13 mouse cellular contexts compared by ENCODE assay signal in genomic region chr9:110530650-110531049, GRCm38 (mm10). TPM values are rescaled to one million over a fixed set of nuclear protein-coding genes. Genes with fewer than 3 reads are reported as not detected.
A peak's percentile ranks its signal among the peaks of the same experiment; 100 is the strongest.
DNase-seq lines count a peak whose midpoint lies in the region; ATAC-seq and TF ChIP-seq lines count a peak whose summit lies in the region.
"Had no signal": no experiment of that assay in that cellular context is flagged by ENCODE, and none has a peak within 500 bp of the region (broad histone marks: within the 10 kb centered on the region; RNA-seq: fewer than 3 reads in every experiment).

No protein-coding gene starts in this region.

- H3K4me1 ChIP-seq in heart, embryonic 15.5 days (replicated peaks): peaks cover 27% of the 10 kb centered on the region
- peaks cover 25% of the 10 kb centered on the region for H3K4me1 ChIP-seq in limb, embryonic 10.5 days
- peaks cover 21% of the 10 kb centered on the region for H3K4me1 ChIP-seq in stomach, embryonic 15.5 days
- H3K4me1 ChIP-seq in cerebellum, adult 2 months (ENCODE audit: control insufficient read depth, insufficient read depth, low read length): no peaks in the 10 kb centered on the region; the same call in 1 of the 2 replicates

- TF ChIP-seq CTCF in cerebellum, adult 2 months (IDR thresholded peaks at IDR 0.05; ENCODE audit: borderline replicate concordance, insufficient read depth, low read depth, low read length): no peak

- no peak for ATAC-seq in heart, embryonic 15.5 days (replicated peaks; ENCODE audit: insufficient number of reproducible peaks, insufficient read depth, low FRiP score, low read depth)
- ATAC-seq in stomach, embryonic 15.5 days (ENCODE audit: insufficient read depth, low FRiP score, low read depth): no peak

- DNase-seq in heart, postnatal 10 days: no peak
- peak; percentile 28 to 45 for DNase-seq in spleen, postnatal 36 days (ENCODE audit: low spot score in 2 of 2)
- no peak for DNase-seq in spleen, adult 12 weeks (ENCODE audit: low spot score)
- no peak for DNase-seq in limb, embryonic 10.5 days (ENCODE audit: low spot score)
- no peak for DNase-seq in cerebellum, adult 2 months
- no peak for DNase-seq in layer of hippocampus, postnatal 10 days (ENCODE audit: low spot score in 2 of 2)
- DNase-seq: cerebellum, postnatal 14 days; heart, postnatal 4 days; kidney, postnatal 36 days; right cerebral cortex, postnatal 14 days; thymus, postnatal 4 days had no signal

- TF ChIP-seq POLR2A in cerebellum, adult 2 months (IDR thresholded peaks at IDR 0.05; ENCODE audit: borderline replicate concordance, insufficient read depth, low read length): no peak

- peak overlapping the region; percentile 100; the same call in 1 of the 2 replicates for H3K27ac ChIP-seq in heart, embryonic 15.5 days
- H3K27ac ChIP-seq in limb, embryonic 10.5 days: no peak overlapping the region
- peak overlapping the region; percentile 40; the same call in 1 of the 2 replicates for H3K27ac ChIP-seq in stomach, embryonic 15.5 days
- no peak overlapping the region for H3K27ac ChIP-seq in cerebellum, adult 2 months (ENCODE audit: insufficient read depth, low read length)

- peak overlapping the region; percentile 74; the same call in 1 of the 2 replicates for H3K4me2 ChIP-seq in heart, embryonic 15.5 days
- no peak overlapping the region for H3K4me2 ChIP-seq in stomach, embryonic 15.5 days

- H3K36me3 ChIP-seq in heart, embryonic 15.5 days: no peaks in the 10 kb centered on the region; the same call in 1 of the 2 replicates
- peaks cover 9% of the 10 kb centered on the region; the same call in 1 of the 2 replicates for H3K36me3 ChIP-seq in limb, embryonic 10.5 days
- H3K36me3 ChIP-seq in stomach, embryonic 15.5 days: no peaks in the 10 kb centered on the region

- H3K27me3 ChIP-seq in heart, embryonic 15.5 days: no peaks in the 10 kb centered on the region
- no peaks in the 10 kb centered on the region for H3K27me3 ChIP-seq in limb, embryonic 10.5 days (ENCODE audit: low read depth, poor library complexity, severe bottlenecking)
- H3K27me3 ChIP-seq in stomach, embryonic 15.5 days (replicated peaks): no peaks in the 10 kb centered on the region
- H3K27me3 ChIP-seq in cerebellum, adult 2 months (ENCODE audit: control insufficient read depth, insufficient read depth, low read length): no peaks in the 10 kb centered on the region

- 67% methylated on average over 3 of the region's 3 CpGs for WGBS in heart, embryonic 15.5 days
- 79% methylated on average over 3 of the region's 3 CpGs for WGBS in limb, embryonic 10.5 days
- 68% methylated on average over 3 of the region's 3 CpGs for whole genome bisulfite sequencing in stomach, embryonic 15.5 days
- WGBS in cerebellum, adult 2 months: 77% methylated on average over 3 of the region's 3 CpGs

- H3K9ac ChIP-seq in heart, embryonic 15.5 days: no peak overlapping the region
- no peak overlapping the region for H3K9ac ChIP-seq in stomach, embryonic 15.5 days

- intact Hi-C loops in heart, postnatal 10 days (cut with DNase I): loop anchor here (5.0 kb wide), 1 partner anchor 83 kb away; no protein-coding TSS in a partner anchor

- H3K4me3 ChIP-seq in heart, embryonic 15.5 days: no peak overlapping the region
- peak overlapping the region; percentile 99; the same call in 1 of the 2 replicates for H3K4me3 ChIP-seq in limb, embryonic 10.5 days
- H3K4me3 ChIP-seq in stomach, embryonic 15.5 days (replicated peaks): no peak overlapping the region
- no peak overlapping the region for H3K4me3 ChIP-seq in cerebellum, adult 2 months (replicated peaks; ENCODE audit: insufficient read depth, low read depth, low read length)

- H3K9me3 ChIP-seq in heart, embryonic 15.5 days (replicated peaks): no peaks in the 10 kb centered on the region
- H3K9me3 ChIP-seq in limb, embryonic 10.5 days (replicated peaks): no peaks in the 10 kb centered on the region
- H3K9me3 ChIP-seq in stomach, embryonic 15.5 days: no peaks in the 10 kb centered on the region

RNA-seq across cellular contexts. Expression of gene Setd2, which starts 1.7 kb away (rescaled TPM):
- polyA plus RNA-seq in heart, embryonic 15.5 days (2015; fragmentation: Nextera tagmentation; extraction: Ambion mirVana): 19.7 and 20.8 TPM in 2 replicates
- 10 to 100 TPM; 61.5 to 61.6 TPM for total RNA-seq in heart, postnatal 10 days (2021)
- 36.4 and 42.5 TPM in 2 replicates for polyA plus RNA-seq in limb, embryonic 10.5 days (2016; fragmentation: Nextera tagmentation; extraction: Ambion mirVana)
- 31.1 and 31.9 TPM in 2 replicates for polyA plus RNA-seq in stomach, embryonic 15.5 days (2015; fragmentation: Nextera tagmentation; extraction: Ambion mirVana)
- 69.0 and 69.5 TPM in 2 replicates for polyA plus RNA-seq in cerebellum, adult 2 months (2012; rRNA removed)
- 10 to 100 TPM; 70.5 to 74.8 TPM for total RNA-seq in layer of hippocampus, postnatal 10 days (2021)

RNA-seq across cellular contexts. Expression of gene Kif9, which starts 53.9 kb away (rescaled TPM):
- polyA plus RNA-seq in heart, embryonic 15.5 days (2015; fragmentation: Nextera tagmentation; extraction: Ambion mirVana): 0.52 and 0.99 TPM in 2 replicates
- total RNA-seq in heart, postnatal 10 days (2021): under 1 TPM; 0.19 to 0.22 TPM
- 0.74 and 0.75 TPM in 2 replicates for polyA plus RNA-seq in limb, embryonic 10.5 days (2016; fragmentation: Nextera tagmentation; extraction: Ambion mirVana)
- 0.95 and 1.1 TPM in 2 replicates for polyA plus RNA-seq in stomach, embryonic 15.5 days (2015; fragmentation: Nextera tagmentation; extraction: Ambion mirVana)
- 2.2 and 2.3 TPM in 2 replicates for polyA plus RNA-seq in cerebellum, adult 2 months (2012; rRNA removed)
- 1 to 10 TPM; 4.2 to 5.2 TPM for total RNA-seq in layer of hippocampus, postnatal 10 days (2021)

RNA-seq across cellular contexts. Expression of gene Klhl18, which starts 54.2 kb away (rescaled TPM):
- 7.3 and 9.0 TPM in 2 replicates for polyA plus RNA-seq in heart, embryonic 15.5 days (2015; fragmentation: Nextera tagmentation; extraction: Ambion mirVana)
- total RNA-seq in heart, postnatal 10 days (2021): 10 to 100 TPM; 13.3 to 13.8 TPM
- 8.5 and 10.3 TPM in 2 replicates for polyA plus RNA-seq in limb, embryonic 10.5 days (2016; fragmentation: Nextera tagmentation; extraction: Ambion mirVana)
- 7.4 and 7.7 TPM in 2 replicates for polyA plus RNA-seq in stomach, embryonic 15.5 days (2015; fragmentation: Nextera tagmentation; extraction: Ambion mirVana)
- polyA plus RNA-seq in cerebellum, adult 2 months (2012; rRNA removed): 25.9 and 26.9 TPM in 2 replicates
- 10 to 100 TPM; 29.5 to 31.4 TPM for total RNA-seq in layer of hippocampus, postnatal 10 days (2021)

Comparison
In these comparisons a context has a peak if more than half of its experiments do, and no peak if none do; other contexts are left out.
1. DNase-seq: peak in spleen, postnatal 36 days (2 of 2); none in heart, postnatal 10 days (0 of 2), spleen, adult 12 weeks (single experiment), limb, embryonic 10.5 days (single experiment), cerebellum, adult 2 months (0 of 2) and layer of hippocampus, postnatal 10 days (0 of 2).
2. H3K27ac ChIP-seq: peak in heart, embryonic 15.5 days (single experiment) and stomach, embryonic 15.5 days (single experiment); none in limb, embryonic 10.5 days (single experiment) and cerebellum, adult 2 months (single experiment).